16 mouse cellular contexts compared by ENCODE assay signal in the genomic region with DNA sequence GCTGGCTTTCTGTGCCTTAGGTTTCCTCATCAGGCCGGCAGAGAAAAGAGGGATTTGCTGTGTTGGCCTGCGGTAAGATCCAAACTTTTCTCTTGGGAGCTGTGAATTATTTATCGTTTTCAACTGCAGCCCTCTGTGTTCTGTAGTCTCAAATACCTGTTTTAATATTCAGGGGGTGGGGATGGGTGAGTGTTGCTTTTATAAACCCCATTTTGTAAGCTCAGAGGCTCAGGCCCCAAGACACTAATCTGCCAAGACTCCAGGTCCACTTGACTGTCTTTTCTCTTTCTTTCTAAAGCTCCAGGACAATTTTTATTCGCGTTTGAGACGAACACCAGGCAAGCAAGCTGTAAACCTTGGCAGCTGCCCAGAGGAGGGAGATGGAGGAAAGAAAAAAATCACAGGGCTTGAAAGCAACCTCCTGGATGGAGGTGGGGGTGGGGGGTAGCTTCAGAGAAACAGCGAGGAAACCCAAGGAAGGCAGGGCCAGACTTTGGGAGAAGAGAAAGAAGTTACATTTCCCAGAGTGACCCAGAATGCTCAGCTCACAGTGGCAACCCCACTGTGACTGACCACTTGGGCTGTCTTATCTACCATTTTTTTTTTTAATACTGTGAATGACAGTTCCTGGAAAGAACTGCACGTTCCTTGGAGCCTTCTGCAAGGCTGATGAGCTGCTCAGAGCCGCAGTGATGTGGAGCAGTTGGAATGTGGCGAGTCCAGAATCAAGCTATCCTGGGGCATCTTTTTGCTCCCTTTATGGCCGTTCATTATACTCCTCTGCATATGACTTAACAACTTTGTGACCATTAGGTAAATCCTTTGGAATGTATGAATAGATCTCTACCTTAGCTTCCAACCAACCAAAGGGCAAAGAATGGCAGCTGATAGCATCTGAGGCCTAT. TPM values are rescaled to one million over a fixed set of nuclear protein-coding genes. Genes with fewer than 3 reads are reported as not detected.
DNase-seq lines count a peak whose midpoint lies in the region; ATAC-seq and TF ChIP-seq lines count a peak whose summit lies in the region.
"Had no signal": no experiment of that assay in that cellular context is flagged by ENCODE, and none has a peak within 500 bp of the region (broad histone marks: within the 10 kb centered on the region; RNA-seq: fewer than 3 reads in every experiment).

No protein-coding gene starts in this region.

- peak overlapping the region; percentile 74 for H3K27ac ChIP-seq in heart, embryonic 13.5 days (replicated peaks)
- H3K27ac ChIP-seq in neural tube, embryonic 13.5 days (replicated peaks) = peak overlapping the region; percentile 24; the same call in 1 of the 2 replicates
- no peak overlapping the region for H3K27ac ChIP-seq in neural tube, embryonic 15.5 days (replicated peaks)
- peak overlapping the region; percentile 51 for H3K27ac ChIP-seq in embryonic fibroblast, embryonic 13.5 days (ENCODE audit: insufficient read depth, low read length)
- peak overlapping the region; percentile 84 for H3K27ac ChIP-seq in stomach, embryonic 15.5 days
- H3K27ac ChIP-seq: left cerebral cortex, adult 2 months; liver, embryonic 12.5 days had no signal

- intact Hi-C loops in heart, postnatal 25 days (cut with DNase I) = no loop called here

- peaks cover 24% of the 10 kb centered on the region for H3K27me3 ChIP-seq in heart, embryonic 13.5 days (replicated peaks)
- H3K27me3 ChIP-seq in neural tube, embryonic 13.5 days = peaks cover 8% of the 10 kb centered on the region; the same call in 1 of the 2 replicates
- no peaks in the 10 kb centered on the region for H3K27me3 ChIP-seq in neural tube, embryonic 15.5 days (replicated peaks)
- H3K27me3 ChIP-seq in stomach, embryonic 15.5 days (replicated peaks) = no peaks in the 10 kb centered on the region

- no peak for ATAC-seq in heart, embryonic 13.5 days (ENCODE audit: extremely low read depth, insufficient number of reproducible peaks, low FRiP score, low TSS enrichment)
- ATAC-seq in neural tube, embryonic 13.5 days (ENCODE audit: low read depth) = no peak
- ATAC-seq in neural tube, embryonic 15.5 days (ENCODE audit: low FRiP score) = no peak
- no peak for ATAC-seq in stomach, embryonic 15.5 days (ENCODE audit: insufficient read depth, low FRiP score, low read depth)
- ATAC-seq: liver, embryonic 12.5 days had no signal

- TF ChIP-seq POLR2A in embryonic fibroblast, embryonic 13.5 days (IDR thresholded peaks at IDR 0.05; ENCODE audit: low read depth, low read length) = no peak

- no peak overlapping the region for H3K4me2 ChIP-seq in heart, embryonic 13.5 days
- H3K4me2 ChIP-seq in neural tube, embryonic 13.5 days = no peak overlapping the region
- no peak overlapping the region for H3K4me2 ChIP-seq in neural tube, embryonic 15.5 days
- H3K4me2 ChIP-seq in stomach, embryonic 15.5 days = no peak overlapping the region
- H3K4me2 ChIP-seq: liver, embryonic 12.5 days; midbrain, embryonic 11.5 days had no signal

- TF ChIP-seq CTCF in embryonic fibroblast, embryonic 13.5 days (IDR thresholded peaks at IDR 0.05; ENCODE audit: borderline replicate concordance, insufficient read depth, low read length) = no peak

- no peaks in the 10 kb centered on the region for H3K36me3 ChIP-seq in heart, embryonic 13.5 days
- no peaks in the 10 kb centered on the region for H3K36me3 ChIP-seq in neural tube, embryonic 13.5 days
- H3K36me3 ChIP-seq in neural tube, embryonic 15.5 days = no peaks in the 10 kb centered on the region
- H3K36me3 ChIP-seq in stomach, embryonic 15.5 days = no peaks in the 10 kb centered on the region
- H3K36me3 ChIP-seq: liver, embryonic 12.5 days had no signal

- H3K4me3 ChIP-seq in heart, embryonic 13.5 days = no peak overlapping the region
- no peak overlapping the region for H3K4me3 ChIP-seq in neural tube, embryonic 13.5 days
- no peak overlapping the region for H3K4me3 ChIP-seq in neural tube, embryonic 15.5 days (replicated peaks)
- no peak overlapping the region for H3K4me3 ChIP-seq in embryonic fibroblast, embryonic 13.5 days (ENCODE audit: insufficient read depth, low read length)
- no peak overlapping the region for H3K4me3 ChIP-seq in stomach, embryonic 15.5 days (replicated peaks)
- H3K4me3 ChIP-seq: erythroblast, embryonic 14.5 days; left cerebral cortex, adult 2 months; liver, embryonic 12.5 days had no signal

- H3K9me3 ChIP-seq in heart, embryonic 13.5 days = peaks cover 9% of the 10 kb centered on the region; the same call in 1 of the 2 replicates
- no peaks in the 10 kb centered on the region for H3K9me3 ChIP-seq in neural tube, embryonic 13.5 days
- no peaks in the 10 kb centered on the region for H3K9me3 ChIP-seq in neural tube, embryonic 15.5 days (replicated peaks)
- H3K9me3 ChIP-seq in stomach, embryonic 15.5 days = no peaks in the 10 kb centered on the region
- H3K9me3 ChIP-seq: liver, embryonic 12.5 days had no signal

- no peak for DNase-seq in heart, postnatal 25 days (ENCODE audit: low spot score)
- DNase-seq in spleen, adult 12 weeks (ENCODE audit: low spot score) = no peak
- DNase-seq in adrenal gland, adult 8-10 months = no peak

- 0 out of 2 replicates have a peak overlapping the region, but pooled peaks have one; percentile 37 for H3K9ac ChIP-seq in heart, embryonic 13.5 days
- no peak overlapping the region for H3K9ac ChIP-seq in neural tube, embryonic 13.5 days
- no peak overlapping the region for H3K9ac ChIP-seq in neural tube, embryonic 15.5 days (replicated peaks)
- H3K9ac ChIP-seq in stomach, embryonic 15.5 days = no peak overlapping the region
- H3K9ac ChIP-seq: liver, embryonic 12.5 days had no signal

- WGBS in heart, embryonic 13.5 days = 32% methylated on average over 11 of the region's 11 CpGs
- 51% methylated on average over 11 of the region's 11 CpGs for WGBS in neural tube, embryonic 13.5 days
- 53% methylated on average over 11 of the region's 11 CpGs for WGBS in neural tube, embryonic 15.5 days
- 30% methylated on average over 11 of the region's 11 CpGs for WGBS in stomach, embryonic 15.5 days

- H3K4me1 ChIP-seq in heart, embryonic 13.5 days = peaks cover 16% of the 10 kb centered on the region
- H3K4me1 ChIP-seq in neural tube, embryonic 13.5 days (replicated peaks) = peaks cover 5% of the 10 kb centered on the region; the same call in 1 of the 2 replicates
- H3K4me1 ChIP-seq in neural tube, embryonic 15.5 days = 0 out of 2 replicates have a peak, but pooled peaks cover 4% of the 10 kb centered on the region
- H3K4me1 ChIP-seq in embryonic fibroblast, embryonic 13.5 days (ENCODE audit: control insufficient read depth, insufficient read depth, low read length) = peaks cover 21% of the 10 kb centered on the region
- H3K4me1 ChIP-seq in stomach, embryonic 15.5 days = peaks cover 8% of the 10 kb centered on the region; the same call in 1 of the 2 replicates

RNA-seq across cellular contexts. Expression of a gene that starts 21.2 kb away (rescaled TPM):
- polyA plus RNA-seq in heart, embryonic 13.5 days (2015; fragmentation: Nextera tagmentation; extraction: Ambion mirVana) = 53.0 and 54.5 TPM in 2 replicates
- total RNA-seq in heart, postnatal 25 days (2021) = 10 to 100 TPM; 34.7 to 34.8 TPM
- polyA plus RNA-seq in neural tube, embryonic 13.5 days (2015; fragmentation: Nextera tagmentation; extraction: Ambion mirVana) = 69.1 and 71.8 TPM in 2 replicates
- polyA plus RNA-seq in neural tube, embryonic 15.5 days (2015; fragmentation: Nextera tagmentation; extraction: Ambion mirVana) = 88.8 and 92.2 TPM in 2 replicates
- polyA plus RNA-seq in embryonic fibroblast, embryonic 13.5 days (2011; ENCODE audit: insufficient read length, low read depth, missing spikeins) = 59.6 and 66.3 TPM in 2 replicates
- 67.0 and 67.5 TPM in 2 replicates for polyA plus RNA-seq in stomach, embryonic 15.5 days (2015; fragmentation: Nextera tagmentation; extraction: Ambion mirVana)
- total RNA-seq in adrenal gland, adult 8-10 months (2022) = 10 to 100 TPM; 75.7 to 93.8 (median 88.6) TPM

RNA-seq across cellular contexts. Expression of a gene that starts 32.6 kb away (rescaled TPM):
- 8.9 and 17.9 TPM in 2 replicates for polyA plus RNA-seq in heart, embryonic 13.5 days (2015; fragmentation: Nextera tagmentation; extraction: Ambion mirVana)
- total RNA-seq in heart, postnatal 25 days (2021) = 10 to 100 TPM; 14.4 to 21.9 TPM
- 10.3 and 11.9 TPM in 2 replicates for polyA plus RNA-seq in neural tube, embryonic 13.5 days (2015; fragmentation: Nextera tagmentation; extraction: Ambion mirVana)
- 22.2 and 25.3 TPM in 2 replicates for polyA plus RNA-seq in neural tube, embryonic 15.5 days (2015; fragmentation: Nextera tagmentation; extraction: Ambion mirVana)
- polyA plus RNA-seq in embryonic fibroblast, embryonic 13.5 days (2011; ENCODE audit: insufficient read length, low read depth, missing spikeins) = 13.8 and 19.0 TPM in 2 replicates
- polyA plus RNA-seq in stomach, embryonic 15.5 days (2015; fragmentation: Nextera tagmentation; extraction: Ambion mirVana) = 6.5 and 10.4 TPM in 2 replicates
- total RNA-seq in adrenal gland, adult 8-10 months (2022) = 10 to 100 TPM in 2 of 4 experiments, 1 to 10 TPM in 2; 5.4 to 18.3 (median 11.6) TPM

RNA-seq across cellular contexts. Expression of a gene that starts 43.7 kb away (rescaled TPM):
- 11.1 and 12.7 TPM in 2 replicates for polyA plus RNA-seq in heart, embryonic 13.5 days (2015; fragmentation: Nextera tagmentation; extraction: Ambion mirVana)
- under 1 TPM; 0.78 to 0.83 TPM for total RNA-seq in heart, postnatal 25 days (2021)
- 2.2 and 4.2 TPM in 2 replicates for polyA plus RNA-seq in neural tube, embryonic 13.5 days (2015; fragmentation: Nextera tagmentation; extraction: Ambion mirVana)
- polyA plus RNA-seq in neural tube, embryonic 15.5 days (2015; fragmentation: Nextera tagmentation; extraction: Ambion mirVana) = 1.6 and 10.4 TPM in 2 replicates
- polyA plus RNA-seq in embryonic fibroblast, embryonic 13.5 days (2011; ENCODE audit: insufficient read length, low read depth, missing spikeins) = not detected in 2 replicates
- polyA plus RNA-seq in stomach, embryonic 15.5 days (2015; fragmentation: Nextera tagmentation; extraction: Ambion mirVana) = 162 and 175 TPM in 2 replicates
- total RNA-seq in adrenal gland, adult 8-10 months (2022) = not detected
- total RNA-seq: gastrocnemius, postnatal 14 days had no signal
- polyA plus RNA-seq: erythroblast, embryonic 14.5 days had no signal

RNA-seq across cellular contexts. Expression of a gene that starts 45.0 kb away (rescaled TPM):
- polyA plus RNA-seq in heart, embryonic 13.5 days (2015; fragmentation: Nextera tagmentation; extraction: Ambion mirVana) = not detected in 2 replicates
- not detected for total RNA-seq in heart, postnatal 25 days (2021)
- polyA plus RNA-seq in neural tube, embryonic 13.5 days (2015; fragmentation: Nextera tagmentation; extraction: Ambion mirVana) = not detected in 2 replicates
- polyA plus RNA-seq in neural tube, embryonic 15.5 days (2015; fragmentation: Nextera tagmentation; extraction: Ambion mirVana) = not detected in 2 replicates
- not detected in 2 replicates for polyA plus RNA-seq in embryonic fibroblast, embryonic 13.5 days (2011; ENCODE audit: insufficient read length, low read depth, missing spikeins)
- 0.14 TPM in 1 of 2 replicates, not detected in the other for polyA plus RNA-seq in stomach, embryonic 15.5 days (2015; fragmentation: Nextera tagmentation; extraction: Ambion mirVana)
- total RNA-seq in adrenal gland, adult 8-10 months (2022) = not detected
- total RNA-seq: gastrocnemius, postnatal 14 days; heart, postnatal 36 days; left cerebral cortex, adult 2 months had no signal
- polyA plus RNA-seq: erythroblast, embryonic 14.5 days; large intestine, adult 2 months; liver, embryonic 12.5 days; midbrain, embryonic 11.5 days; neural tube, embryonic 11.5 days had no signal

RNA-seq across cellular contexts. Expression of a gene that starts 54.7 kb away (rescaled TPM):
- not detected in 2 replicates for polyA plus RNA-seq in heart, embryonic 13.5 days (2015; fragmentation: Nextera tagmentation; extraction: Ambion mirVana)
- total RNA-seq in heart, postnatal 25 days (2021) = not detected
- not detected in 2 replicates for polyA plus RNA-seq in neural tube, embryonic 13.5 days (2015; fragmentation: Nextera tagmentation; extraction: Ambion mirVana)
- polyA plus RNA-seq in neural tube, embryonic 15.5 days (2015; fragmentation: Nextera tagmentation; extraction: Ambion mirVana) = not detected in 2 replicates
- polyA plus RNA-seq in embryonic fibroblast, embryonic 13.5 days (2011; ENCODE audit: insufficient read length, low read depth, missing spikeins) = not detected in 2 replicates
- polyA plus RNA-seq in stomach, embryonic 15.5 days (2015; fragmentation: Nextera tagmentation; extraction: Ambion mirVana) = not detected in 2 replicates
- total RNA-seq in adrenal gland, adult 8-10 months (2022) = not detected
- total RNA-seq: gastrocnemius, postnatal 14 days; heart, postnatal 36 days; left cerebral cortex, adult 2 months had no signal
- polyA plus RNA-seq: erythroblast, embryonic 14.5 days; large intestine, adult 2 months; liver, embryonic 12.5 days; midbrain, embryonic 11.5 days; neural tube, embryonic 11.5 days had no signal

Comparison
In these comparisons a context has a peak if more than half of its experiments do, and no peak if none do; other contexts are left out.
1. RNA of a gene that starts 43.7 kb away (polyA plus RNA-seq): 162 to 175 TPM in stomach, embryonic 15.5 days; 11.1 to 12.7 TPM in heart, embryonic 13.5 days, 2.2 to 4.2 TPM in neural tube, embryonic 13.5 days, 1.6 to 10.4 TPM in neural tube, embryonic 15.5 days and not detected in embryonic fibroblast, embryonic 13.5 days; every median in the first group is over 10 times any median in the second.